Mouse (Mus musculus): ENCODE measurements around the gene Fam193a.

Gene Fam193a

GRCm38 (mm10) chr5:34369341-34370021 is at the start of gene Fam193a:
TSS of gene Fam193a (plus strand) at chr5:34369933.
- DNase-seq, result peak; percentile 98

- DNase-seq, result no peak
Measured at GRCm38 (mm10) chr5:34321236-34321635, 48.5 kb upstream of the Fam193a start.

GRCm38 (mm10) chr5:34325286-34325685 is 44.4 kb upstream of the Fam193a start:
- DNase-seq, result no peak

- DNase-seq, result peak; percentile 22
Measured at GRCm38 (mm10) chr5:34326249-34326691, 43.5 kb upstream of the Fam193a start.

DNA sequence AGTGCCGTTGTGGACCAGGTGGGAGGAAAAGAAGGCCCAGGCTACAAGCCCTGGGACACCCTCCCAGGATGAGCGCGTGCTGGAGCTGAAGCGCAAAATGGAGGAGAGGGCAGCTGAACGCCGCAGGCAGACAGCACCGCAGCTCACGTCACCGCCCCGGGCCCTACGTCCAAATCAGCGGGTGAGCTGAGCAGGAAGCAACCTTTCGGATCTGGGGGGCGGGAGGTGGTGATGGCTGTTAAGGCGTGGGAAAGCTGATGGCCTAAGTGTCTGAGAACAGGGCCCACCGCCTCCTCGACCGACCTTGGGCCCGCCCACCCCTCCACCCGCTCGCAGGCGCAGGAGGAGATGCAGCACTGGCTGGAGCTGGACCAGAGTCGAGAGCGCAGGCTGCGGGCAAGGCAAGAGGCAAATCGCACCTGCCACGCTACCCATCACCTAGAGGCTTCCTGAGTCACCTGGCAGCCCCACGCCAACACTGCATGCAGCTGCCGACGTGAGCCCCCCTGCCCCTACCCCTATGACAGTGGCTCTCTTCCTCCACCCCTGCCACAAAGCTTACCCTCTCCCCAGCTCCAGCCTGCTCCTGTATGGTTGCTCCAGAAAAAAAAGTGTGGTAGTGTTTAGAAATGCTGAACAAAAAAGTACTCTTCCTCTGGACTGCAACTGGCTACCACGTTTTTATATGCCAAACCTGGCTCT is 42.7 kb upstream of the Fam193a start:
- DNase-seq, result peak; percentile 45

GRCm38 (mm10) chr5:34330136-34330535 is 39.6 kb upstream of the Fam193a start:
- no peak for DNase-seq

DNA sequence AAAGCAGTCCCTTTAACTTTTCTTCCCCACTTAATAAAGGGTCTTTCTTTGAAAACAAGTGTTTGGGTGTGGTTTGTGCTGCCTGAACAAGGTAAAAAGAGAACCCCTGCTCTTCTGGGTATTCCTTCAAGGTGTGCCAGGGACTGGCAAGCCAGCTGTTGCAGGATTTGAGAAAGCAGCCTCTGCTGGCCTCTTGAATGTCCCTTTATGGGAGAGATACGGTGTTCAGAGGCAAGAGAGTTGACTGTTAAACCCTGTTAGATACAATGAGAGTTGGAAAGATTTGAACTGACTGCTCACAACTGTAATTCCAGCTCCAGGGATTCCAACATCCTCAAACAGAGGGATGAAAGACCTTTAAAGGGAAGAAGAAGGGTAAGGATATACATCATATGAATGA is 35.7 kb upstream of the Fam193a start:
- DNase-seq, result no peak

DNA sequence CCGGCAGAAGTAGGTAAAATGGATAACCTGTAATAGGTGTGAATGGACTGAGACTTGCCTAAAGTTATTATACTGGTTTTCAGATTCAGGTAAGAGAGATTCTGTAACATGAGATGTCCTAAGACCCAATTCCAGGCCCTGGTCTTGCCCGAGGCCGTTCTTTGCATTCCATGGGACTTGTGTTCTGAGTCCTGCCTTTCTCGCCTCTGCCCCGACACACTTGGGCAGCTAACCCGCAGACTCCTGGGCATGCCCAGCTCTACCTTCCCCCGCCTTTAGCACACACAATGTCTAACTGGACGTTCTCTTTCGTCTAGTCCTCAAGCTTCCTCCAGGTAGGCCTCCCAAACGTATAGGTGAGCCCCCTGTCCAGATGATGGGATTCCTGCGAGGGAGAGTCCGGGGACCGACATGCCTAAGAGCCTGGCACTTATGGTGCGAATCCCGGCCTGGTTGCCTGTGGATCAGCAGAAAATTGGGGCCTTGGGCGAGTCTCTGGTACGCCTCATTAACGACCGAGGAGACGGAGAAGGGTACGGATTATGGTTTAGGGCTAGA is 34.1 kb upstream of the Fam193a start:
- DNase-seq, result no peak

DNA sequence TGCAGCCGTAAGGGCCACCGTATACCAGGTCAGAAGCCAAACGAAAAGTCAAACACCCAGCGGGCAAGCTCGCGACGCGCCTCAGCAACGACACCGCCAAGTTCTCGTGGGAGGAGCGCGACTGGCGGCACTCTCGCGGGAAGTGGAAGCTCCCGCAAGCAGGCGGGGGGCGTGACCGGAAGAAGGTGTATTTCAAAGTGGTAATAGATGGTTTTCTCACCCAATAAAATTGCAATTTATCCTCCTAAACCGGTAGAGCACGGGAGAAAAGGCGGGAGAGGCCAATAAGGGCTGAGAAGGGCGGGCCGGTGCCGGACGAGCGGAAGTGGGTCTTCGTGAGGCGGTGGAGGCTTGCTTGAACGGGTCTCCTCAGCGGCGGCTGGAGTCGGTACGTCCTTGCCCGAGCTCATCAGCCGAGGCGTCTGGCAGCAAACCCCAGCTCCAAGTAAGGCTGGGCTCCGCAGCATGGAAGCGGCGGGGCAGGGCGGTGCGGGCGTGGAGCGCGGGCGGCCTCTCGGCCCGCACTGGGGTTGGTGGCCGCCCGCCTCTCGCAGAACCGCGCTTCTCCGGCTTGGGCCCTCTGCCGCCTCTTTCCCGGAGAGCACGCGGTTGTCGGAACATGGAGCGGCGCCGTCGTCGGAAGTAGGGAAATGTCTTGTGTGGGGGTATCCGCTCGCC is 33.5 kb upstream of the Fam193a start, which contains the start of gene Rnf4:
Gene Rnf4, plus strand, starts transcription at position 193 of the 678 bp plus-strand sequence.
- peak; percentile 97 for DNase-seq

- DNase-seq, result peak; percentile 55
Measured at GRCm38 (mm10) chr5:34336775-34337450, 32.8 kb upstream of the Fam193a start.

- no peak for DNase-seq
Measured at GRCm38 (mm10) chr5:34340246-34340645, 29.5 kb upstream of the Fam193a start.

DNA sequence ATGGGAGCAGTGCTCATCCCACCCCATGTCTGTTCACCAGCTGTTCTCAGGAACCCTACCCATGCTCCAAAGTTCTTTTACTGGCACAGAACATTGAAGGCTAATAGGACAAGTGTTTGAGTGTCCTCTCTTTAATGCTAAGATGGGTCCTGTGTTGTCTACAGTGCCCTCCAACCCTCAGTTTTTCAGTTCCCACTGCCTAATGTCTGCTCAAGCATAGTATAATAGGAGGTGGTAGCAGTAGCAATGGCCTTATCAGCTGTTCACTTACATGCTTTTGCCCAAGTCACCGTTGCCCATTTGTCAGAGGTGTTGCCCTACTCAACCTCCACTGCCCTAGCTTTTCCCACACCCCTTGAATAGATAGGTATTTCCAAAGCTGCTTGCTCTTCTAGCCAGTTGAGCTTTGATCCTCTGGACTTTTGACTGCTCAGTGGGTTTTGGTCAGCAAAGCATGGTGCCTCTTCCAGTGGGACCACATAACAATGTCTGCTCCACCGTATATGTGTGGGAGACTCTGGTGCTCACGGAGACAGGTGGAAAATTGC is 17.6 kb upstream of the Fam193a start:
- no peak for DNase-seq

DNA sequence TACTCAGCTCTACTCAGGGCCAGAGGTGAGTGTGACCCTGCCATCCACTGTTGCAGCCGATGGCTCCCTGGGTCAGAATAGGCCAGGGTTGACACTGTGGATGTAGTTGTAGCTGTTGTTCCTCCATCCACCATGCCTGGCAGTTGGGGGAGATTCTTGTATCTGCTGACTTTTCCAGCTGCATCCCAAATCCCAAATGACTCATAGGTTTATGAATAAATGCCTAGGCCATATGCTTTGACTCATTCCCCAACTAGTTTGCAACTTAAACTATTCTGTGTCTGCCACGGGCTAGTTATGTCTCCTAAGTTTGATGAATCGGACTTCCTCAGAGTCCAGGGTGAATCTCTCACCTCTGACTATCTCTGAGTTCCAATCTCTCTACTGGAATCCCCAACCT is 9.5 kb upstream of the Fam193a start:
- DNase-seq, result no peak

DNA sequence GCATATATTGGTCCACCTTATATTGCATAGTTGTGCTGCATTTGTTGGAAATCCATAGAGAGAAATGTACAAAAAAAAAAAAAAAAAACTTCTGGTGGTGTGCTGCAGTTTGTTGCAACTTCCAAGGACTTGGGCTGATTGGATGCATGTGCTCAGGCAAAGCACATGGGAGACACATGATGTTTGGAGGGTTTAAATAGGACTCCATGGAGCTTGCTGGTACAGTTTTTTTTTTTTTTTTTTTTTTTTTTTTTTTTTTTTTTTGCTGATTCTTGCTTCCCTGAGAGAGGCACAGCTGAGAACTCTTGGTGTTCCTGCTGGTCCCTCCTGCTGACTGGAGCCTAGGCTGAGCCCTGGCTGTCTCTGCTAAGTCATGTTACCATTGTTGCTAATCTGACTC is 6.6 kb upstream of the Fam193a start:
- DNase-seq, result no peak

GRCm38 (mm10) chr5:34368551-34369290 is 1.0 kb upstream of the Fam193a start:
- peak; percentile 44 for DNase-seq

- peak; percentile 71 for DNase-seq
Measured at GRCm38 (mm10) chr5:34370022-34370823, 490 bp downstream of the Fam193a start.

DNA sequence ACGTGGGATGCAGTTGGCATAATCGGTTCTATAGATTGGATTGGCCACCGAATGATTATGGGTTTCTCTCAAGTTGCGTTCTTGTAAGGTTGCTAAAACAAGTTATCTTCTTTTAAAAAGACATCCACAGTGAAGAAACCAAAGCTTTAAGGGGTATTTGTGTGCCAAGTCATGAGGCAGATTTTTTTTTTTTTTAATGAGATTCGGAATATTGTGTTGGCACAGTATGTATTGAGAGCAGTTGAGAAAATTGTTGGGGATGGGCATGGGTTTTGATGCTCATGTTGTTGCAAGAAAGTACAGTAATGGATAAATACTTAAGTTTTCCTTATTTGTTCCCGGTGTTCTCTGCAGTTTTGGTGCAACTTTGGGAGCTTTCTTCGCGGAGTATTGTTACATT is 1.1 kb downstream of the Fam193a start:
- DNase-seq, result no peak

GRCm38 (mm10) chr5:34372141-34372540 is 2.4 kb downstream of the Fam193a start:
- no peak for DNase-seq

DNA sequence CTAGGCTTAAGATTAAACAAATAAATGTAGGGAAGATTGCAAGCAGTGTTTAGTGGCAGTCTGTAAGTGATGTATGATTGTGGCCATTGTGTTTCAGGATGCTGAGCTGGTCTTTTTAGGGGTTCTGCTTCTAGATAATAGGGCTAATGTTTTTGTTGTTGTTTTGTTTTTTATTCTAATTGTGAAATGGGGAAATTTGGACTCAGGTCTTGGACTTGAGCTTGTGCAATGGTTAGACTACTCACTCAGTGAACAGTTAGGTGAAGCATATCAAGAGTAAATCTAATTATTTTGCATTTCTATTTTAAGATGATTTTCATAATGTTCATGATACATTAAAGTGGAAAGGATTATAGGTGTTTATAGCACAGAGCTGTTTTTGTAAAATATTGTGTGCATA is 2.8 kb downstream of the Fam193a start:
- no peak for DNase-seq

GRCm38 (mm10) chr5:34378787-34379186 is 9.1 kb downstream of the Fam193a start:
- DNase-seq, result no peak

- no peak for DNase-seq
Measured at GRCm38 (mm10) chr5:34381700-34382099, 12.0 kb downstream of the Fam193a start.
